ENCODE assay signal across 11 mouse cellular contexts in genomic region chr9:94410042-94410441, GRCm38 (mm10).
A peak's percentile ranks its signal among the peaks of the same experiment; 100 is the strongest.
DNase-seq lines count a peak whose midpoint lies in the region; ATAC-seq lines count a peak whose summit lies in the region.
"Had no signal": no experiment of that assay in that cellular context is flagged by ENCODE, and none has a peak within 500 bp of the region (broad histone marks: within the 10 kb centered on the region; RNA-seq: fewer than 3 reads in every experiment).

No protein-coding gene starts in this region.

- 34% methylated on average over 3 of the region's 3 CpGs for WGBS in embryonic facial prominence, embryonic 11.5 days
- WGBS in hindbrain, embryonic 13.5 days, result 17% methylated on average over 3 of the region's 3 CpGs
- 33% methylated on average over 3 of the region's 3 CpGs for WGBS in neural tube, embryonic 12.5 days

- H3K27ac ChIP-seq in embryonic facial prominence, embryonic 11.5 days (replicated peaks; ENCODE audit: low read depth, low read length), result no peak overlapping the region
- H3K27ac ChIP-seq in hindbrain, embryonic 13.5 days, result no peak overlapping the region
- H3K27ac ChIP-seq in neural tube, embryonic 12.5 days, result no peak overlapping the region
- H3K27ac ChIP-seq: lung, embryonic 15.5 days had no signal

- H3K4me3 ChIP-seq in embryonic facial prominence, embryonic 11.5 days (ENCODE audit: low read depth, low read length), result no peak overlapping the region
- no peak overlapping the region for H3K4me3 ChIP-seq in hindbrain, embryonic 13.5 days
- no peak overlapping the region for H3K4me3 ChIP-seq in neural tube, embryonic 12.5 days
- H3K4me3 ChIP-seq: lung, embryonic 15.5 days; myocyte had no signal

- H3K36me3 ChIP-seq in embryonic facial prominence, embryonic 11.5 days (replicated peaks; ENCODE audit: control insufficient read depth, insufficient read depth, low read depth, low read length), result no peaks in the 10 kb centered on the region
- H3K36me3 ChIP-seq in hindbrain, embryonic 13.5 days, result no peaks in the 10 kb centered on the region
- H3K36me3 ChIP-seq in neural tube, embryonic 12.5 days, result no peaks in the 10 kb centered on the region
- H3K36me3 ChIP-seq: lung, embryonic 15.5 days had no signal

- no peak overlapping the region for H3K4me2 ChIP-seq in embryonic facial prominence, embryonic 11.5 days (ENCODE audit: low read depth, low read length)
- no peak overlapping the region for H3K4me2 ChIP-seq in hindbrain, embryonic 13.5 days
- no peak overlapping the region for H3K4me2 ChIP-seq in neural tube, embryonic 12.5 days (replicated peaks)
- H3K4me2 ChIP-seq: lung, embryonic 15.5 days had no signal

- no peak overlapping the region for H3K9ac ChIP-seq in embryonic facial prominence, embryonic 11.5 days (replicated peaks; ENCODE audit: low read length)
- H3K9ac ChIP-seq in hindbrain, embryonic 13.5 days, result no peak overlapping the region
- no peak overlapping the region for H3K9ac ChIP-seq in neural tube, embryonic 12.5 days
- H3K9ac ChIP-seq: lung, embryonic 15.5 days had no signal

- H3K4me1 ChIP-seq in embryonic facial prominence, embryonic 11.5 days (ENCODE audit: control insufficient read depth, insufficient read depth, low read length), result no peaks in the 10 kb centered on the region
- H3K4me1 ChIP-seq in hindbrain, embryonic 13.5 days (replicated peaks), result peaks cover 20% of the 10 kb centered on the region
- H3K4me1 ChIP-seq in neural tube, embryonic 12.5 days, result no peaks in the 10 kb centered on the region

- H3K9me3 ChIP-seq in embryonic facial prominence, embryonic 11.5 days (replicated peaks; ENCODE audit: control insufficient read depth, low read length), result no peaks in the 10 kb centered on the region
- no peaks in the 10 kb centered on the region for H3K9me3 ChIP-seq in hindbrain, embryonic 13.5 days
- no peaks in the 10 kb centered on the region for H3K9me3 ChIP-seq in neural tube, embryonic 12.5 days
- H3K9me3 ChIP-seq: lung, embryonic 15.5 days had no signal

- ATAC-seq in embryonic facial prominence, embryonic 11.5 days (replicated peaks; ENCODE audit: insufficient number of reproducible peaks, low FRiP score, low TSS enrichment, low read depth), result peak; percentile 76; the same call in 1 of the 2 replicates
- peak; percentile 94 for ATAC-seq in hindbrain, embryonic 13.5 days (ENCODE audit: low FRiP score)
- ATAC-seq in neural tube, embryonic 12.5 days (ENCODE audit: low FRiP score, low read depth), result peak; percentile 83

- DNase-seq in embryo, embryonic 10 days (ENCODE audit: low spot score), result peak; percentile 18
- no peak for DNase-seq in embryonic facial prominence, embryonic 11.5 days (ENCODE audit: low spot score)
- no peak for DNase-seq in lung, postnatal 14 days
- no peak for DNase-seq in kidney, postnatal 36 days
- DNase-seq in right cerebral cortex, postnatal 14 days, result no peak
- DNase-seq: kidney, adult 9 months; thymus, adult 18-20 months had no signal

- no peaks in the 10 kb centered on the region for H3K27me3 ChIP-seq in embryonic facial prominence, embryonic 11.5 days (ENCODE audit: control insufficient read depth, insufficient read depth, low read length)
- no peaks in the 10 kb centered on the region for H3K27me3 ChIP-seq in hindbrain, embryonic 13.5 days
- H3K27me3 ChIP-seq in neural tube, embryonic 12.5 days (replicated peaks), result no peaks in the 10 kb centered on the region
- H3K27me3 ChIP-seq: lung, embryonic 15.5 days had no signal
